In genomic region chr7:28208988-28209508, GRCm38 (mm10) we compare ENCODE assay signal across 8 mouse cellular contexts. TPM values are rescaled to one million over a fixed set of nuclear protein-coding genes. Genes with fewer than 3 reads are reported as not detected.
DNase-seq lines count a peak whose midpoint lies in the region; ATAC-seq and TF ChIP-seq lines count a peak whose summit lies in the region.

No protein-coding gene starts in this region.

- no peak for ATAC-seq in heart, embryonic 11.5 days (replicated peaks; ENCODE audit: insufficient number of reproducible peaks, low FRiP score, low TSS enrichment)
- ATAC-seq in kidney, embryonic 14.5 days (ENCODE audit: low FRiP score, low TSS enrichment), result peak; percentile 59
- ATAC-seq in limb, embryonic 14.5 days (ENCODE audit: low FRiP score, low read depth), result peak; percentile 78; the same call in 1 of the 2 replicates
- peak; percentile 45; the same call in 1 of the 2 replicates for ATAC-seq in midbrain, embryonic 15.5 days (replicated peaks)

- H3K36me3 ChIP-seq in heart, embryonic 11.5 days (ENCODE audit: control insufficient read depth, insufficient read depth, low read length), result no peaks in the 10 kb centered on the region
- H3K36me3 ChIP-seq in kidney, embryonic 14.5 days (ENCODE audit: control insufficient read depth, insufficient read depth, low read length), result no peaks in the 10 kb centered on the region
- H3K36me3 ChIP-seq in limb, embryonic 14.5 days (ENCODE audit: control insufficient read depth, insufficient read depth, low read length), result no peaks in the 10 kb centered on the region
- H3K36me3 ChIP-seq in midbrain, embryonic 15.5 days (replicated peaks), result no peaks in the 10 kb centered on the region

- WGBS in heart, embryonic 11.5 days (ENCODE audit: insufficient replicate concordance), result 52% methylated on average over 19 of the region's 19 CpGs
- WGBS in kidney, embryonic 14.5 days, result 44% methylated on average over 19 of the region's 19 CpGs
- WGBS in limb, embryonic 14.5 days, result 51% methylated on average over 19 of the region's 19 CpGs
- WGBS in midbrain, embryonic 15.5 days, result 60% methylated on average over 19 of the region's 19 CpGs

- peak; percentile 55; the same call in 1 of the 2 replicates for TF ChIP-seq POLR2A in embryonic fibroblast, embryonic 13.5 days (IDR thresholded peaks at IDR 0.05; ENCODE audit: low read depth, low read length)
- TF ChIP-seq POLR2A in limb, embryonic 14.5 days (IDR thresholded peaks at IDR 0.05; ENCODE audit: borderline replicate concordance, extremely low read depth, insufficient read depth, insufficient read length), result no peak

- H3K27me3 ChIP-seq in heart, embryonic 11.5 days (ENCODE audit: control insufficient read depth, insufficient read depth, low read length), result no peaks in the 10 kb centered on the region
- H3K27me3 ChIP-seq in kidney, embryonic 14.5 days (ENCODE audit: control insufficient read depth, insufficient read depth, low read length), result no peaks in the 10 kb centered on the region
- H3K27me3 ChIP-seq in limb, embryonic 14.5 days (ENCODE audit: control insufficient read depth, insufficient read depth, low read length), result no peaks in the 10 kb centered on the region
- H3K27me3 ChIP-seq in midbrain, embryonic 15.5 days (replicated peaks), result no peaks in the 10 kb centered on the region

- H3K9me3 ChIP-seq in heart, embryonic 11.5 days (replicated peaks; ENCODE audit: control insufficient read depth, low read length), result no peaks in the 10 kb centered on the region
- H3K9me3 ChIP-seq in kidney, embryonic 14.5 days (ENCODE audit: control insufficient read depth, low read length), result no peaks in the 10 kb centered on the region
- no peaks in the 10 kb centered on the region for H3K9me3 ChIP-seq in limb, embryonic 14.5 days (ENCODE audit: control insufficient read depth, low read length)
- H3K9me3 ChIP-seq in midbrain, embryonic 15.5 days, result no peaks in the 10 kb centered on the region

- no peak overlapping the region for H3K27ac ChIP-seq in embryonic fibroblast, embryonic 13.5 days (ENCODE audit: insufficient read depth, low read length)
- no peak overlapping the region for H3K27ac ChIP-seq in heart, embryonic 11.5 days (ENCODE audit: low read depth, low read length)
- H3K27ac ChIP-seq in kidney, embryonic 14.5 days (ENCODE audit: low read depth, low read length), result no peak overlapping the region
- H3K27ac ChIP-seq in limb, embryonic 14.5 days (replicated peaks; ENCODE audit: low read depth, low read length), result peak overlapping the region; percentile 58; the same call in 1 of the 2 replicates
- peak overlapping the region; percentile 53; the same call in 1 of the 2 replicates for H3K27ac ChIP-seq in midbrain, embryonic 15.5 days

- peak; percentile 43 for DNase-seq in 416B (ENCODE audit: low read depth)
- peak; percentile 83 for DNase-seq in adrenal gland, postnatal 14 days
- DNase-seq in limb, embryonic 14.5 days (ENCODE audit: low spot score), result peak; percentile 89
- peak; percentile 41 to 63 for DNase-seq in spleen, postnatal 4 days (ENCODE audit: low spot score in 2 of 2)

- H3K9ac ChIP-seq in heart, embryonic 11.5 days (ENCODE audit: low read depth, low read length), result peak overlapping the region; percentile 66; the same call in 1 of the 2 replicates
- peak overlapping the region; percentile 54; the same call in 1 of the 2 replicates for H3K9ac ChIP-seq in kidney, embryonic 14.5 days (ENCODE audit: low read depth, low read length)
- peak overlapping the region; percentile 53 for H3K9ac ChIP-seq in limb, embryonic 14.5 days (ENCODE audit: low read depth, low read length, severe bottlenecking)
- peak overlapping the region; percentile 34; the same call in 1 of the 2 replicates for H3K9ac ChIP-seq in midbrain, embryonic 15.5 days

- H3K4me3 ChIP-seq in embryonic fibroblast, embryonic 13.5 days (ENCODE audit: insufficient read depth, low read length), result no peak overlapping the region
- H3K4me3 ChIP-seq in heart, embryonic 11.5 days (ENCODE audit: low read depth, low read length), result peak overlapping the region; percentile 25
- H3K4me3 ChIP-seq in kidney, embryonic 14.5 days (ENCODE audit: low read length), result peak overlapping the region; percentile 25
- H3K4me3 ChIP-seq in limb, embryonic 14.5 days (replicated peaks; ENCODE audit: low read length), result peak overlapping the region; percentile 27
- H3K4me3 ChIP-seq in midbrain, embryonic 15.5 days, result peak overlapping the region; percentile 31

- TF ChIP-seq CTCF in embryonic fibroblast, embryonic 13.5 days (IDR thresholded peaks at IDR 0.05; ENCODE audit: borderline replicate concordance, insufficient read depth, low read length), result no peak

- no peaks in the 10 kb centered on the region for H3K4me1 ChIP-seq in embryonic fibroblast, embryonic 13.5 days (ENCODE audit: control insufficient read depth, insufficient read depth, low read length)
- H3K4me1 ChIP-seq in heart, embryonic 11.5 days (ENCODE audit: control insufficient read depth, insufficient read depth, low read length), result no peaks in the 10 kb centered on the region
- no peaks in the 10 kb centered on the region for H3K4me1 ChIP-seq in kidney, embryonic 14.5 days (ENCODE audit: control insufficient read depth, insufficient read depth, low read length)
- H3K4me1 ChIP-seq in limb, embryonic 14.5 days (ENCODE audit: control insufficient read depth, insufficient read depth, low read length), result no peaks in the 10 kb centered on the region
- peaks cover 4% of the 10 kb centered on the region; the same call in 1 of the 2 replicates for H3K4me1 ChIP-seq in midbrain, embryonic 15.5 days

- H3K4me2 ChIP-seq in heart, embryonic 11.5 days, result peak overlapping the region; percentile 64
- peak overlapping the region; percentile 40 for H3K4me2 ChIP-seq in kidney, embryonic 14.5 days (replicated peaks; ENCODE audit: low read depth, low read length)
- H3K4me2 ChIP-seq in limb, embryonic 14.5 days (replicated peaks; ENCODE audit: low read depth, low read length, severe bottlenecking), result peak overlapping the region; percentile 49
- peak overlapping the region; percentile 54 for H3K4me2 ChIP-seq in midbrain, embryonic 15.5 days

RNA-seq across cellular contexts. Expression of gene Dyrk1b, which starts 29.8 kb away (rescaled TPM):
- 34.7 and 35.0 TPM in 2 replicates for total RNA-seq in adrenal gland, postnatal 14 days (2021)
- 12.9 and 15.1 TPM in 2 replicates for polyA plus RNA-seq in embryonic fibroblast, embryonic 13.5 days (2011; ENCODE audit: insufficient read length, low read depth, missing spikeins)
- polyA plus RNA-seq in heart, embryonic 11.5 days (2014; fragmentation: Nextera tagmentation; extraction: Ambion mirVana), result 8.5 and 9.9 TPM in 2 replicates
- polyA plus RNA-seq in kidney, embryonic 14.5 days (2014; fragmentation: Nextera tagmentation; extraction: Ambion mirVana), result 19.4 and 19.8 TPM in 2 replicates
- polyA plus RNA-seq in limb, embryonic 14.5 days (2012; rRNA removed), result 26.0 and 37.8 TPM in 2 replicates
- polyA plus RNA-seq in limb, embryonic 14.5 days (2014; fragmentation: Nextera tagmentation; extraction: Ambion mirVana), result 13.8 and 15.7 TPM in 2 replicates
- polyA plus RNA-seq in midbrain, embryonic 15.5 days (2015; fragmentation: Nextera tagmentation; extraction: Ambion mirVana), result 16.3 and 18.1 TPM in 2 replicates

RNA-seq across cellular contexts. Expression of gene Fbl, which starts 39.5 kb away (rescaled TPM):
- total RNA-seq in adrenal gland, postnatal 14 days (2021), result 111 and 122 TPM in 2 replicates
- polyA plus RNA-seq in embryonic fibroblast, embryonic 13.5 days (2011; ENCODE audit: insufficient read length, low read depth, missing spikeins), result 148 and 168 TPM in 2 replicates
- 23.9 and 32.3 TPM in 2 replicates for polyA plus RNA-seq in heart, embryonic 11.5 days (2014; fragmentation: Nextera tagmentation; extraction: Ambion mirVana)
- polyA plus RNA-seq in kidney, embryonic 14.5 days (2014; fragmentation: Nextera tagmentation; extraction: Ambion mirVana), result 57.0 and 85.8 TPM in 2 replicates
- 238 and 299 TPM in 2 replicates for polyA plus RNA-seq in limb, embryonic 14.5 days (2012; rRNA removed)
- polyA plus RNA-seq in limb, embryonic 14.5 days (2014; fragmentation: Nextera tagmentation; extraction: Ambion mirVana), result 43.7 and 45.9 TPM in 2 replicates
- 75.6 and 78.4 TPM in 2 replicates for polyA plus RNA-seq in midbrain, embryonic 15.5 days (2015; fragmentation: Nextera tagmentation; extraction: Ambion mirVana)

RNA-seq across cellular contexts. Expression of gene Eid2, which starts 58.6 kb away (rescaled TPM):
- 27.4 and 29.8 TPM in 2 replicates for total RNA-seq in adrenal gland, postnatal 14 days (2021)
- 20.6 and 25.1 TPM in 2 replicates for polyA plus RNA-seq in embryonic fibroblast, embryonic 13.5 days (2011; ENCODE audit: insufficient read length, low read depth, missing spikeins)
- polyA plus RNA-seq in heart, embryonic 11.5 days (2014; fragmentation: Nextera tagmentation; extraction: Ambion mirVana), result 5.4 TPM in 2 replicates
- polyA plus RNA-seq in kidney, embryonic 14.5 days (2014; fragmentation: Nextera tagmentation; extraction: Ambion mirVana), result 2.4 and 7.4 TPM in 2 replicates
- polyA plus RNA-seq in limb, embryonic 14.5 days (2012; rRNA removed), result 33.0 and 35.0 TPM in 2 replicates
- polyA plus RNA-seq in limb, embryonic 14.5 days (2014; fragmentation: Nextera tagmentation; extraction: Ambion mirVana), result 12.2 and 17.0 TPM in 2 replicates
- 16.4 and 21.0 TPM in 2 replicates for polyA plus RNA-seq in midbrain, embryonic 15.5 days (2015; fragmentation: Nextera tagmentation; extraction: Ambion mirVana)

Comparison
In these comparisons a context has a peak if more than half of its experiments do, and no peak if none do; other contexts are left out.
1. H3K27ac ChIP-seq: peak in limb, embryonic 14.5 days (single experiment) and midbrain, embryonic 15.5 days (single experiment); none in embryonic fibroblast, embryonic 13.5 days (single experiment), heart, embryonic 11.5 days (single experiment) and kidney, embryonic 14.5 days (single experiment).
2. Peak in every context shown above with its lines, with median percentiles within 50 percentile points of each other: DNase-seq, H3K4me2 ChIP-seq and H3K9ac ChIP-seq.